Mouse (Mus musculus) intestine, postnatal 0 days (tissue): ENCODE measurements around the gene Tenm3. TPM values are rescaled to one million over a fixed set of nuclear protein-coding genes. Genes with fewer than 3 reads are reported as not detected.
A peak's percentile ranks its signal among the peaks of the same experiment; 100 is the strongest.

Source experiments
- ATAC-seq: fragments of 200-750 bp; cut with Nextera tagmentation; 2 replicates; pipeline ENCODE4 v1.8.0; 2017; ENCODE audit warnings: mild to moderate bottlenecking, moderate TSS enrichment, moderate library complexity
- H3K27ac ChIP-seq: fragments of 300-500 bp; sonication (generic); 2 replicates; pipeline ENCODE4 v1.5.1; 2014; ENCODE audit warnings: mild to moderate bottlenecking, low read depth, low read length, moderate library complexity
- H3K27me3 ChIP-seq: fragments of 300-500 bp; sonication (generic); replicated peaks from 2 replicates; pipeline ENCODE4 v1.6.1; 2014; ENCODE audit warnings: low read length, mixed read lengths; ENCODE audit not compliant: control insufficient read depth, insufficient read depth
- H3K36me3 ChIP-seq: fragments of 300-500 bp; sonication (generic); 2 replicates; pipeline ENCODE4 v1.6.1; 2014; ENCODE audit warnings: mild to moderate bottlenecking, moderate library complexity; ENCODE audit not compliant: control insufficient read depth, insufficient read depth
- H3K4me1 ChIP-seq: fragments of 300-500 bp; sonication (generic); replicated peaks from 2 replicates; pipeline ENCODE4 v1.6.1; 2014; ENCODE audit warnings: antibody characterized with exemption, low read length, mixed read lengths; ENCODE audit not compliant: control insufficient read depth, insufficient read depth
- H3K4me2 ChIP-seq: fragments of 300-500 bp; sonication (generic); replicated peaks from 2 replicates; pipeline ENCODE4 v1.6.1; 2014; ENCODE audit warnings: low read depth, mild to moderate bottlenecking, moderate library complexity
- H3K4me3 ChIP-seq: fragments of 300-500 bp; sonication (generic); 2 replicates; pipeline ENCODE4 v1.5.1; 2014; ENCODE audit warnings: low read depth, low read length
- H3K9ac ChIP-seq: fragments of 300-500 bp; sonication (generic); 2 replicates; pipeline ENCODE4 v1.6.1; 2014; ENCODE audit warnings: mild to moderate bottlenecking, low read depth, low read length
- H3K9me3 ChIP-seq: fragments of 300-500 bp; sonication (generic); 2 replicates; pipeline ENCODE4 v1.6.1; 2016; ENCODE audit warnings: mixed run types; ENCODE audit not compliant: control insufficient read depth
- CTCF ChIP-seq: sonication (generic); IDR thresholded peaks from 2 replicates; pipeline ENCODE4 v1.5.1; 2016; ENCODE audit warnings: low read depth, mild to moderate bottlenecking, control low read depth, antibody characterized with exemption, moderate library complexity
- WGBS: fragments of 180-500 bp; shearing (Covaris S2); extraction: QIAGEN DNeasy Blood & Tissue Kit; methylation state at CpG from one replicate; pipeline ENCODE4 v1.1.7; 2014; 5-methylcytosine and 5-hydroxymethylcytosine counted together
- polyA plus RNA-seq: library from polyadenylated mRNA; unstranded; fragments of >200 nt; fragmentation: Nextera tagmentation; extraction: Ambion mirVana; gene quantifications from 2 replicates; pipeline ENCODE4 v1.2.1, GENCODE M21; 2015

Gene Tenm3
- polyA plus RNA-seq, 1 experiment from 2014 or later, result 5.3 TPM

DNA sequence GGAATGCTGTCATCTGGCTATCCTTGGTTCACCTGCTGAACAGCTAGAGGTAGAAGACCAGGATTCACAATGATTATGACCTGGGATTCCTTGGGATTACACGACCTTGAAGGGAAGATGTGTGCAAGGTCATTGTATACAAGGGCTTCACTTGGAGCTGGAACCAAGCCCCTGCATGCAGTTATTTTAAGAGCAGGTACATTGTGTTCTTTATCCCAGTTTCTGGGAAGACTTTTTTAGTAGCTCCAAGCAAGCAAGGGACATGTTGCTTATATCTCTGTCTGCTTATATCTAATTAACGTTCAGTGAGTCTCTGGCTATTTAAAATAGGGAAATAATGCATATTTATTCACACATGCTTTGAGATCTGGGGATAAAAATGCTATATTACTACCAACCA is 86.9 kb downstream of the Tenm3 start:
- 0 out of 2 replicates have a peak, but pooled peaks cover 7% of the 10 kb centered on the region for H3K4me1 ChIP-seq
- H3K4me2 ChIP-seq, result no peak overlapping the region
- WGBS, result 68% methylated on average over 2 of the region's 2 CpGs
- no peak overlapping the region for H3K4me3 ChIP-seq
- TF ChIP-seq CTCF, result no peak
- no peak overlapping the region for H3K9ac ChIP-seq
- H3K27ac ChIP-seq, result no peak overlapping the region
- H3K9me3 ChIP-seq, result no peaks in the 10 kb centered on the region
- H3K27me3 ChIP-seq, result no peaks in the 10 kb centered on the region
- no peaks in the 10 kb centered on the region for H3K36me3 ChIP-seq
- no peak for ATAC-seq

DNA sequence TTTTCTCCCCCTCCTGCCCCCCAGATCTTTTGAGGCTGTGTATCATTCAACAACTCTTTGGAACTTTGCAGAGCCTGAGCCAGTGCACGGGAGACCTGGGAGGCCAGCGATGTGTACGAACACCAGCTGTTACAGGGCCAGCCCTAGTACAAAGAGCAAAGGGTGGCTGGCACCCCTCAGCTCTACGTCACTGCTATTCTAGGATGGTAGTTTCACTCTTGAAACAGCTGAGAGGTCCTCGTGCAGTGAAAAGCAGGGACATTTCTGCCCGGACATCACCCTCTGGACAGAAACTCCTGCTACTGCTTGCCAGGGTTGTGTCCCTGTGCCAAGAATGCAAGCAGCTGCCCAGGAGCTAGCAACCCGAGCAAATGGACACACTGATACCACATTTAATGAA is 88.3 kb downstream of the Tenm3 start:
- ATAC-seq, result peak; percentile 94
- H3K9me3 ChIP-seq, result no peaks in the 10 kb centered on the region
- H3K27ac ChIP-seq, result no peak overlapping the region
- peak overlapping the region; percentile 35 for H3K4me2 ChIP-seq
- H3K36me3 ChIP-seq, result no peaks in the 10 kb centered on the region
- H3K9ac ChIP-seq, result no peak overlapping the region
- TF ChIP-seq CTCF, result no peak
- WGBS, result 21% methylated on average over 7 of the region's 7 CpGs
- H3K4me3 ChIP-seq, result no peak overlapping the region
- 0 out of 2 replicates have a peak, but pooled peaks cover 7% of the 10 kb centered on the region for H3K4me1 ChIP-seq
- no peaks in the 10 kb centered on the region for H3K27me3 ChIP-seq

DNA sequence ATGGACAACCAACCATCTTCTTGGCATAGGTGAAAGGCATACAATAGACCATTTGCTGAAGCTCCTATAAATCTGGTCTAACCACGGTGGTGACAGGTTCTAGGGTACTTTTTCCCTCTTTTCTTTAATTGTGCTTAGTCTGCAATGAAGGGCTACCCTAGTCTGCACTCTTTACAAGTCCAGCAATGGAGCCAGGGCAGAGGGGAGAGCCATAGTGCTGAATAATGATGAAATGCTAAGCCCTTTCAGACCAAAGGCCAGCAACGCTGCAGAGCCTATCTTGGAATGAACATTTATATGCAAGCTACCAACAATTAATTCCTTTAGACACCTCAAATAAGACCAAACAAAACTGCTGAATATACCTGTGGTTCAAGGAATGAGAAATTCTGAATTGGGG is 88.8 kb downstream of the Tenm3 start:
- Histone ChIP-seq H3K4me3 (no peak overlapping the region), H3K4me2 (peak overlapping the region; percentile 35; the same call in 1 of the 2 replicates), H3K9ac (no peak overlapping the region), H3K9me3 (no peaks in the 10 kb centered on the region), H3K27ac (no peak overlapping the region), H3K4me1 (0 out of 2 replicates have a peak, but pooled peaks cover 7% of the 10 kb centered on the region), H3K27me3 (no peaks in the 10 kb centered on the region), H3K36me3 (no peaks in the 10 kb centered on the region)
- ATAC-seq, result peak; percentile 30; the same call in 1 of the 2 replicates
- WGBS, result 78% methylated on average over 2 of the region's 2 CpGs
- TF ChIP-seq CTCF, result no peak

DNA sequence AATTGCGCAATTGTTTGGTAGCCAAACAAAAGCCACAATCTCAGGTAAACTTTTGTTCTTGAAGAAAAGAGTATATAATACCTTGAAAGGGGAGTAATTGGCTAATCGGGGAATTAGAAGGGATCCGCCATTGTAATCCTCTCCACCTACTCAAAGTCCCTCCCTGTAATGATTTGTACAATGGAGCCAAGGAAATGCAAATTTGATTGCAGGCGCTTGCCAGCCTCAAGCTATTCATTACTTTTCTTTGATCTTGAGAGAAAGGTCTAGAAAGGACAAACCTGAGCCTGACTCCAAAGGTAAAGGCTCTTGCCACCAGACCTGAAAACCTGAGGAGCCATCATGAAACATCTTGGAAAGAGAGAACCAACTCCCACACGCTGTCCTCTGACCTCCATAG is 91.8 kb downstream of the Tenm3 start:
- Histone ChIP-seq H3K27me3 (no peaks in the 10 kb centered on the region), H3K4me3 (no peak overlapping the region), H3K27ac (no peak overlapping the region), H3K9me3 (no peaks in the 10 kb centered on the region), H3K4me2 (no peak overlapping the region), H3K9ac (no peak overlapping the region), H3K4me1 (0 out of 2 replicates have a peak, but pooled peaks cover 7% of the 10 kb centered on the region), H3K36me3 (no peaks in the 10 kb centered on the region)
- no peak for TF ChIP-seq CTCF
- 93% methylated on average over 5 of the region's 5 CpGs for WGBS
- ATAC-seq, result no peak

DNA sequence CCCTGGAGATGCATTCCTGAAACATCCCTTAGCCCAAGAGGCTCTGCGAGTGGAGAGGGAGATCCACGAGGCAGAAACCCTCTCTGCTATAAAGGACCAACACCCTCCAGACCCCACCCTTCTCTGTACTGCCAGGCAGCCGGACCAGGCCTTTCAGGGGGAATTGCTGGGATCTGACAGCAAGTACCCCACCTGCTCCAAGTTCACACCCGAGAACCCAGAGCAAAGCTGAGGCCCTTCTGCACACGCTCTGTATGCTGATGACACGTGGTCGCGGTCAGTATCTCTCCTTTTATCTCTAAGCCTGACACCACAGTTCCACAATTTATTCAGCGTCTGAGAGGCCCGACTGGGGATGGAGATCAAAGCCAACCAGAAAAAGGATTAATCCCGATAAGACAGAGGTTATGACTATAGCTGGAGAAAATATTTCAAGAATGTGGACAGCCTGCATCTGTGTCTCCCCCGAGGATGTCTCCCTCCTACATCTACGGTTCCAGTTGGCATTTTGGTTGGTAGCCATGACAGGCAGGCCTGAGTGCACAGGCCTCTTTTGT is 95.2 kb downstream of the Tenm3 start:
- no peaks in the 10 kb centered on the region for H3K4me1 ChIP-seq
- no peaks in the 10 kb centered on the region for H3K36me3 ChIP-seq
- H3K9me3 ChIP-seq, result no peaks in the 10 kb centered on the region
- TF ChIP-seq CTCF, result no peak
- ATAC-seq, result no peak
- H3K4me2 ChIP-seq, result no peak overlapping the region
- no peaks in the 10 kb centered on the region for H3K27me3 ChIP-seq
- 40% methylated on average over 13 of the region's 13 CpGs for WGBS
- H3K27ac ChIP-seq, result no peak overlapping the region
- H3K9ac ChIP-seq, result no peak overlapping the region
- H3K4me3 ChIP-seq, result no peak overlapping the region

DNA sequence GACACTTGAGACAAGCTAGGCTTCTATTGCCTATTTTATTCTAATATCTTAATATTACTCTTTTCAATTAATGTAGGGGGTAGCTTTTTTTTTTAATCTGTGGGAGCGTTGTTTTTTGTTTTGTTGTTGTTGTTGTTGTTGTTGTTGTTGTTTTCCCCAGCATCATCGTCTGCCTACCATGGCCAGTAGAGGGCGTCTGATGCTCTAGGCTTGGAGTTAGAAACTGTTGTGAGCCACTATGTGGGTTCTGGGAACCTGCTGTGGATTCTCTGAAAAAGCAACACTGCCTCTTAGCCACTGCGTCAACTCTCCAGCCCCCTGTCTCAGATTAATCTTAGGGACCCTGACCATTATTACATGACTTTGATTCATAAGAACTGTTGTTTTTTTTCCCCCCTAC is 99.8 kb downstream of the Tenm3 start:
- no peaks in the 10 kb centered on the region for H3K4me1 ChIP-seq
- H3K4me3 ChIP-seq, result no peak overlapping the region
- H3K27me3 ChIP-seq, result no peaks in the 10 kb centered on the region
- H3K36me3 ChIP-seq, result no peaks in the 10 kb centered on the region
- no peak for ATAC-seq
- H3K9me3 ChIP-seq, result no peaks in the 10 kb centered on the region
- H3K27ac ChIP-seq, result no peak overlapping the region
- TF ChIP-seq CTCF, result no peak
- H3K9ac ChIP-seq, result no peak overlapping the region
- H3K4me2 ChIP-seq, result no peak overlapping the region
- 90% methylated on average over 4 of the region's 4 CpGs for WGBS

DNA sequence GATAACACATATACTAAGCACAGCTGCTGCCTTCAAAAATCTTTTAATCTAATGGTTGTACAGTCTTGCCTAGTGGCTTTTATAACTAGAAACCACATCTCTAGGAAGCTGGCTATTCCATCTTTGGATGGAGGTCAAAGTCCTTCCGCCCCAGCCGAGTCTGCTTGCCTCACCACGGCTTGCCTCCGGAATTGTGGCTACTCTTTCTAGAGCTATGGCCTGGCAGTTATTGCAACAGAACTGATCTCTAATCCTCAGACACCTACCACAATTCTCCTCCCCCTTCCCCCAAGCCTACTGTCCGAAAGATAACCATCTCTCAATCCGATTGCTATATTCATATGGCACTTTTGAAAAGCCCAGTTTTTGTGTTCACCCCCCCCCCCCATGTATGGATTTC is 101.0 kb downstream of the Tenm3 start:
- Histone ChIP-seq H3K4me1 (no peaks in the 10 kb centered on the region), H3K36me3 (no peaks in the 10 kb centered on the region), H3K27me3 (no peaks in the 10 kb centered on the region), H3K4me2 (no peak overlapping the region), H3K9me3 (no peaks in the 10 kb centered on the region), H3K9ac (no peak overlapping the region), H3K4me3 (no peak overlapping the region), H3K27ac (no peak overlapping the region)
- no peak for ATAC-seq
- WGBS, result 84% methylated on average over 6 of the region's 6 CpGs
- TF ChIP-seq CTCF, result no peak
